ENCODE assay signal across 7 mouse cellular contexts in genomic region chr6:43296798-43297507, GRCm38 (mm10). TPM values are rescaled to one million over a fixed set of nuclear protein-coding genes. Genes with fewer than 3 reads are reported as not detected.
DNase-seq lines count a peak whose midpoint lies in the region; ATAC-seq and TF ChIP-seq lines count a peak whose summit lies in the region.

No protein-coding gene starts in this region.

- TF ChIP-seq CTCF in liver, postnatal 0 days (IDR thresholded peaks at IDR 0.05; ENCODE audit: low read depth): peak; percentile 64
- no peak for TF ChIP-seq CTCF in brain, embryonic 14.5 days (IDR thresholded peaks at IDR 0.05; ENCODE audit: borderline replicate concordance, extremely low read depth, insufficient read depth, insufficient read length)
- TF ChIP-seq CTCF in left cerebral cortex, adult 2 months (IDR thresholded peaks at IDR 0.05): peak; percentile 81

- H3K4me2 ChIP-seq in liver, postnatal 0 days (ENCODE audit: low read depth, low read length): no peak overlapping the region
- H3K4me2 ChIP-seq in liver, embryonic 11.5 days: no peak overlapping the region

- no peaks in the 10 kb centered on the region for H3K9me3 ChIP-seq in liver, postnatal 0 days (ENCODE audit: low read length)
- H3K9me3 ChIP-seq in liver, embryonic 11.5 days (ENCODE audit: control insufficient read depth, low read length): no peaks in the 10 kb centered on the region

- TF ChIP-seq EP300 in liver, postnatal 0 days (IDR thresholded peaks at IDR 0.05; ENCODE audit: low read depth): no peak

- H3K36me3 ChIP-seq in liver, postnatal 0 days (replicated peaks; ENCODE audit: insufficient read depth, low read length): no peaks in the 10 kb centered on the region
- no peaks in the 10 kb centered on the region for H3K36me3 ChIP-seq in liver, embryonic 11.5 days (ENCODE audit: control insufficient read depth, insufficient read depth, low read length)

- TF ChIP-seq POLR2A in brain, embryonic 14.5 days (IDR thresholded peaks at IDR 0.05; ENCODE audit: borderline replicate concordance, extremely low read depth, insufficient read depth, insufficient read length, poor library complexity, severe bottlenecking): no peak

- H3K4me3 ChIP-seq in liver, postnatal 0 days (ENCODE audit: low read depth, low read length): no peak overlapping the region
- no peak overlapping the region for H3K4me3 ChIP-seq in liver, embryonic 11.5 days (ENCODE audit: low read depth, low read length)
- no peak overlapping the region for H3K4me3 ChIP-seq in left cerebral cortex, adult 2 months

- intact Hi-C loops in left cerebral cortex, adult 2 months (cut with DNase I): loop anchor here (1.0 to 10.0 kb wide), 4 partner anchors 43 to 1072 kb away; no protein-coding TSS in a partner anchor

- no peak for DNase-seq in liver, postnatal 0 days
- DNase-seq in liver, embryonic 11.5 days (ENCODE audit: low spot score): no peak
- DNase-seq in brain, embryonic 14.5 days (ENCODE audit: low read depth): peak; percentile 83
- DNase-seq in embryo, embryonic 11.5 days (ENCODE audit: low read depth, low spot score): peak; percentile 37
- no peak for DNase-seq in left cerebral cortex, adult 2 months (ENCODE audit: extremely low spot score in 1 of 2, low spot score in 2 of 2)
- DNase-seq in retina, embryonic 14.5 days (ENCODE audit: low spot score): peak; percentile 81
- no peak for DNase-seq in natural killer cell, adult 2 months (ENCODE audit: low spot score in 2 of 2)

- no peak overlapping the region for H3K27ac ChIP-seq in liver, postnatal 0 days (ENCODE audit: low read depth)
- H3K27ac ChIP-seq in liver, embryonic 11.5 days (ENCODE audit: low read depth, low read length): no peak overlapping the region
- peak overlapping the region; percentile 50; the same call in 1 of the 2 replicates for H3K27ac ChIP-seq in left cerebral cortex, adult 2 months

- H3K9ac ChIP-seq in liver, postnatal 0 days (replicated peaks): no peak overlapping the region
- no peak overlapping the region for H3K9ac ChIP-seq in liver, embryonic 11.5 days (ENCODE audit: low read depth, low read length)

- H3K4me1 ChIP-seq in liver, postnatal 0 days (ENCODE audit: insufficient read depth): 0 out of 2 replicates have a peak, but pooled peaks cover 2% of the 10 kb centered on the region
- peaks cover 5% of the 10 kb centered on the region; the same call in 1 of the 2 replicates for H3K4me1 ChIP-seq in liver, embryonic 11.5 days (replicated peaks; ENCODE audit: control insufficient read depth, insufficient read depth, low read length)

- no peaks in the 10 kb centered on the region for H3K27me3 ChIP-seq in liver, postnatal 0 days (ENCODE audit: insufficient read depth, low read length)
- H3K27me3 ChIP-seq in liver, embryonic 11.5 days (replicated peaks; ENCODE audit: control insufficient read depth, insufficient read depth, low read length): no peaks in the 10 kb centered on the region

- no peak for ATAC-seq in liver, postnatal 0 days
- no peak for ATAC-seq in liver, embryonic 11.5 days (replicated peaks; ENCODE audit: low FRiP score)

- WGBS in liver, postnatal 0 days (ENCODE audit: insufficient replicate concordance): 40% methylated on average over 7 of the region's 7 CpGs
- 40% methylated on average over 7 of the region's 7 CpGs for WGBS in liver, embryonic 11.5 days

RNA-seq across cellular contexts. Expression of gene Nobox, which starts 12.4 kb away (rescaled TPM):
- not detected in 2 replicates for polyA plus RNA-seq in liver, postnatal 0 days (2015; fragmentation: Nextera tagmentation; extraction: Ambion mirVana)
- not detected in 2 replicates for polyA plus RNA-seq in liver, embryonic 11.5 days (2014; fragmentation: Nextera tagmentation; extraction: Ambion mirVana)
- not detected in 2 replicates for polyA plus RNA-seq in brain, embryonic 14.5 days (2012; rRNA removed)
- total RNA-seq in left cerebral cortex, adult 2 months (2021): not detected

RNA-seq across cellular contexts. Expression of gene Arhgef5, which starts 31.6 kb away (rescaled TPM):
- polyA plus RNA-seq in liver, postnatal 0 days (2015; fragmentation: Nextera tagmentation; extraction: Ambion mirVana): 2.6 and 3.1 TPM in 2 replicates
- 3.1 and 3.8 TPM in 2 replicates for polyA plus RNA-seq in liver, embryonic 11.5 days (2014; fragmentation: Nextera tagmentation; extraction: Ambion mirVana)
- polyA plus RNA-seq in brain, embryonic 14.5 days (2012; rRNA removed): 3.8 and 5.5 TPM in 2 replicates
- total RNA-seq in left cerebral cortex, adult 2 months (2021): 1 to 10 TPM; 2.5 to 3.0 TPM

Comparison
In these comparisons a context has a peak if more than half of its experiments do, and no peak if none do; other contexts are left out.
1. DNase-seq: peak in brain, embryonic 14.5 days (single experiment), embryo, embryonic 11.5 days (single experiment) and retina, embryonic 14.5 days (single experiment); none in liver, postnatal 0 days (single experiment), liver, embryonic 11.5 days (single experiment), left cerebral cortex, adult 2 months (0 of 2) and natural killer cell, adult 2 months (0 of 2).